Mouse (Mus musculus) embryonic facial prominence, embryonic 14.5 days (tissue): ENCODE results near the gene Bcar3. TPM values are rescaled to one million over a fixed set of nuclear protein-coding genes. Genes with fewer than 3 reads are reported as not detected.

Experiments
- ATAC-seq: fragments of 200-750 bp; cut with Nextera tagmentation; 2 replicates; pipeline ENCODE4 v1.8.0; 2017; ENCODE audit warnings: low read depth, moderate number of reproducible peaks, moderate TSS enrichment
- DNase-seq: peaks from one replicate; pipeline ENCODE4 v3.0.0-alpha.2; 2015; ENCODE audit warnings: low spot score
- H3K27ac ChIP-seq: fragments of 300-500 bp; sonication (generic); replicated peaks from 2 replicates; pipeline ENCODE4 v1.5.1; 2014; ENCODE audit warnings: low read depth, mild to moderate bottlenecking, low read length, moderate library complexity
- H3K27me3 ChIP-seq: fragments of 300-500 bp; sonication (generic); replicated peaks from 2 replicates; pipeline ENCODE4 v1.6.1; 2014; ENCODE audit warnings: low read length; ENCODE audit not compliant: control insufficient read depth, insufficient read depth
- H3K36me3 ChIP-seq: fragments of 300-500 bp; sonication (generic); 2 replicates; pipeline ENCODE4 v1.6.1; 2014; ENCODE audit warnings: low read length, mixed read lengths; ENCODE audit not compliant: control insufficient read depth, insufficient read depth
- H3K4me1 ChIP-seq: fragments of 300-500 bp; sonication (generic); 2 replicates; pipeline ENCODE4 v1.6.1; 2014; ENCODE audit warnings: antibody characterized with exemption, low read length; ENCODE audit not compliant: control insufficient read depth, insufficient read depth
- H3K4me2 ChIP-seq: fragments of 300-500 bp; sonication (generic); 2 replicates; pipeline ENCODE4 v1.6.1; 2014; ENCODE audit warnings: low read depth, mild to moderate bottlenecking, low read length, moderate library complexity, mixed read lengths
- H3K4me3 ChIP-seq: fragments of 300-500 bp; sonication (generic); 2 replicates; pipeline ENCODE4 v1.5.1; 2014; ENCODE audit warnings: low read depth, mild to moderate bottlenecking, low read length
- H3K9ac ChIP-seq: fragments of 300-500 bp; sonication (generic); 2 replicates; pipeline ENCODE4 v1.6.1; 2014; ENCODE audit warnings: low read depth, mild to moderate bottlenecking, low read length, moderate library complexity, mixed read lengths
- H3K9me3 ChIP-seq: fragments of 300-500 bp; sonication (generic); 2 replicates; pipeline ENCODE4 v1.6.1; 2016; ENCODE audit warnings: low read length; ENCODE audit not compliant: control insufficient read depth
- WGBS: fragments of 180-500 bp; shearing (Covaris S2); extraction: QIAGEN DNeasy Blood & Tissue Kit; methylation state at CpG from one replicate; pipeline ENCODE4 v1.1.7; 2014; 5-methylcytosine and 5-hydroxymethylcytosine counted together
- polyA plus RNA-seq: library from polyadenylated mRNA; unstranded; fragments of >200 nt; fragmentation: Nextera tagmentation; extraction: Ambion mirVana; gene quantifications from 2 replicates; pipeline ENCODE4 v1.2.1, GENCODE M21; 2014

Gene Bcar3
- polyA plus RNA-seq, 1 experiment from 2014 or later = 10.0 TPM

DNA sequence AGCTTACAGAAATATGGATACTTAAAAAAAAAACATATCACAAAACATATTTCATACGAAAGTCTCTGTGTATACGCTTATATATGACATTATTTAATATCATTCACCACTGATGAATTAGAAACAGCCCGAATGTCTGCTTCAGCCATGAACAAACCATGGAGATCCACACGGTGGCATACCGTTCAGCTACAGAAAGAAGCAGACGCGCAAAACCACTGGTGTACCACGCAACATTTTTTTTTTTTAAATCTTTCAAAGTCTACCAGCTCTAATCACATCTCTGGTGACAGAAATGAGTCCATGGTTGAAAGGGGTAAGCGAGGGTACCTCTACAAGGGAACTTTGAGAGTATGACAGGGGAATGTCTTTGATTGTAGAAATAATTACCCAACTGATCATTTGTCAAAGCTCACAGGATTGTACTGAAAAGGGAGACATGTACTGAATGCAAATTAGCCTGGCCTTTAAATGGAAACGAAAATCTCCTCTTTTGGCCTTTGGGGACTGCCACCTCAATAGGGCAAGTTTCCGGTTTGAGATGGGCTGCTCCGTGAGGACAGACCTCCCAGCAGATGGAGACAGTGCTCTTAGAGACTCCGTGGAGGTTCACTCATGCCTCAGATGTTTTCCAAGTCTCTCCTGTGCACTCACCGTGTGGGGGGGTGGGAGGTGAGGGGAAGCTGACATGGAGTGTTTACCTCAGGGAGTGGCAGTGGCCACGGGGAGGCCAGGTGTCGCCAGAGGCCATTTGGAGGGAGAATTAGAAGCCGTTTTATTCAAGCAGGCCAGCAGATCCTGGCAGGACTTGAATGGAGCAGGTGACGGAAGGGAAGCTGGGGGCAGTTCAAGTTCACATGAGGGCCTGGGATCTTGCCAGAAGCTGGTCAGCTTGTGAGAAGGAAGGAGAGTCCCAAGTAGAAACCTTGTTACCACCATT lies 168.3 kb downstream of the Bcar3 start:
- Histone ChIP-seq H3K27me3 (no peaks in the 10 kb centered on the region), H3K9me3 (no peaks in the 10 kb centered on the region), H3K27ac (no peak overlapping the region), H3K36me3 (no peaks in the 10 kb centered on the region), H3K4me2 (no peak overlapping the region), H3K4me3 (no peak overlapping the region), H3K4me1 (peaks cover 24% of the 10 kb centered on the region), H3K9ac (no peak overlapping the region)
- ATAC-seq (no peak), DNase-seq (peak; percentile 64)
- 47% methylated on average over 18 of the region's 18 CpGs for WGBS

DNA sequence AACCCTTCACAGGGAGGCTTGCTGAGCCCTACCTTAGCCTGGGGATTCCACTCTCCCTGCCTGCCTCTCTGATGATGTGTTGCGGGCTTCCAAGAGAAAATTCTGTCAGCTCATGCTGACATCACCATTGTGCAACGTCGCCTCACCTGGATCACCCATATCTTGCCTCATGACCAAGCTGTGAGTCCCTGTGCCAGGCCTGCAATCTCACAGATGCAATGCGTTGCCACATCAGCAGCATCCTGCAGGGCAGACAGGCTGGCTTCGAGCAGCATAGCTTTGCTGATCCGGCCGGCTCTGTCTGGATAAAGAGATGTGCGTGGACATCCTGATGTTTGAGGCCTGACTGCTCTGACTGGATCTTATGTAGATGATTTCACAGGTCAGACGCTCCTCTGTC lies 169.2 kb downstream of the Bcar3 start:
- Histone ChIP-seq H3K4me3 (no peak overlapping the region), H3K4me1 (peaks cover 24% of the 10 kb centered on the region), H3K36me3 (no peaks in the 10 kb centered on the region), H3K9me3 (no peaks in the 10 kb centered on the region), H3K9ac (no peak overlapping the region), H3K27ac (no peak overlapping the region), H3K27me3 (no peaks in the 10 kb centered on the region), H3K4me2 (no peak overlapping the region)
- 87% methylated on average over 9 of the region's 9 CpGs for WGBS
- no peak for ATAC-seq
- DNase-seq = no peak

DNA sequence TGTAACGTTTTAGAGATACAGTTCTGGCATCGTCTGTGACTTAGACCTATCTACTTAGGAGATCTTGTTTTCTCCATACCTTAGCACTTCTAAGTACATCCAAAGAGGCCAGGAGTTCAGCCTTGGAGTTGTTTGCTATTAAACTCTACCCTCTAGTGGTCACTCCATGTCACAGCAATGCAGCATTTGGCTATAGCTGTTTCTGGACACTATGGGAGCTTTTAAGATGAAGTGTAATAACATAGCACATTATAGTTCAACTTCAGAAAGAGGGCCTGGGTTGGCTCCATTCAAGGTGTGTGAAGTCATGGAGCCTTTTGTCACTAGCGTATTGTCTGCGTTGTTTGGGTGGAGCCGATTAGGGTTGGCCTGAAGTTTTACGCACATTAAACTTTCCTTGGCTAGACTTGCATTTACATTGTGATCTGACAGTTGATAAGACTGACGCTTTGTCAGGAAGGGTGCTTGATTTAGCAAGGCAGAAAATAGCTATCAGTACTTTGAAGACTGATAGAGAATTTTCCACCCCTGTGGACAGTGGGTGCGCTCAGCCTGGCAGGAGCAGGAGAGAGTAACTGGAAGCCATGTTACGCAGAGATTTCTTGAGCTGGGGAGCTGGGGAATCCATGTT lies 172.3 kb downstream of the Bcar3 start:
- ATAC-seq (peak; percentile 41; the same call in 1 of the 2 replicates), DNase-seq (peak; percentile 90)
- Histone ChIP-seq H3K9ac (no peak overlapping the region), H3K27me3 (no peaks in the 10 kb centered on the region), H3K4me2 (no peak overlapping the region), H3K9me3 (no peaks in the 10 kb centered on the region), H3K4me3 (no peak overlapping the region), H3K36me3 (no peaks in the 10 kb centered on the region), H3K27ac (no peak overlapping the region), H3K4me1 (peaks cover 15% of the 10 kb centered on the region)
- WGBS = 43% methylated on average over 9 of the region's 9 CpGs

DNA sequence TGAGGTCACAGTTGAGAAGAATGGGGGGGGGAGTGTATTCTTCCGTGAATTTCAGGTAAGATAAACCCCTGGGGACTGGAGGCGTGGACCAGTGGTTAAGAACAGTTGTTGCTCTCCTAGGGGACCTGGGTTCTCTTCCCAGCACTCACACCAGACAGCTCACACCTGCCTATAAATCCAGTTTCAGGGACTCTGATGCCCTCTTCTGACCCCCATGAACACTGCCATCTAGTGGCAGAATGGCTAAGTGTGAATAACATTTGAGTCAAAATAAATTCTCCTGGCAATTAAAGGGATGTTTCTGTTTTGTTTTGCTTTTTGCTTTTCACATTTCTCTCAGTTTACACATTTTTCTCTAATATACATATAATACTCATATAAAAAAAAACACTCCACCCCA lies 174.0 kb downstream of the Bcar3 start:
- Histone ChIP-seq H3K4me2 (no peak overlapping the region), H3K36me3 (no peaks in the 10 kb centered on the region), H3K27me3 (no peaks in the 10 kb centered on the region), H3K4me3 (no peak overlapping the region), H3K27ac (no peak overlapping the region), H3K4me1 (no peaks in the 10 kb centered on the region), H3K9ac (no peak overlapping the region), H3K9me3 (no peaks in the 10 kb centered on the region)
- ATAC-seq (no peak), DNase-seq (no peak)
- WGBS = 77% methylated on average over 2 of the region's 2 CpGs

DNA sequence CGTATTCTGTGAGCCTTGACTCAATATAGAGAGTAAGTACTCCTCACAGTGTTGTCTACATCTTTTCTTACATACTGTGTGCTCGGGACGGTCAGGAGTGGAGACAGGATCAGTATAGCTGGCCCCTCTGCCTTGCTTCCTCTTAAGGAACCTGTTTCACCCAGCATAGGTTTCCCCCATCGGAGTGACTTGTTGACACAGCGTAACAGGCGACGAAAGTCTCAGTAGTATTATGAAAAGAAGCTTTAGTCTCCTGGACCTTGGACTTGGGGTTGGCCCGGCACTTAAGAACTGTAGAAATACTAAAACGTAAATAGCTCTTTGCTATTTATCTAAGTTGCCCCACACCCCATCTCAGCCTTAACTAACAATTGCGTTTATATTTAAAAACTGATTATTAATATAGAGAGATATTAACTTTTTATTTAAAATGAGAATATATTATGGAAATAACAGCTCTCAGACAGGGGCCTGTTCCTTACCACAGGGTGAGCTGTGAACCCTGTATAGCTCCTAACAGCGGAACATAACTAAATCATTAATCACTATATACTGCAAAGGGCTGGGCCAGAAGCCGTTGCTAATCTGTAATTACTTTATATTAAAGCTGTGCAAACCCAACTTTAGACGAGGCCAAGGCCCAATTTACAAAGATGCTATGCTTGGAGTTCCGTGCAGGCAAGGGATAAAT lies 176.5 kb downstream of the Bcar3 start:
- Histone ChIP-seq H3K36me3 (no peaks in the 10 kb centered on the region), H3K9me3 (no peaks in the 10 kb centered on the region), H3K4me1 (peaks cover 7% of the 10 kb centered on the region; the same call in 1 of the 2 replicates), H3K27ac (no peak overlapping the region), H3K9ac (no peak overlapping the region), H3K27me3 (no peaks in the 10 kb centered on the region), H3K4me3 (no peak overlapping the region), H3K4me2 (no peak overlapping the region)
- ATAC-seq = no peak
- 75% methylated on average over 14 of the region's 14 CpGs for WGBS
- DNase-seq = no peak

DNA sequence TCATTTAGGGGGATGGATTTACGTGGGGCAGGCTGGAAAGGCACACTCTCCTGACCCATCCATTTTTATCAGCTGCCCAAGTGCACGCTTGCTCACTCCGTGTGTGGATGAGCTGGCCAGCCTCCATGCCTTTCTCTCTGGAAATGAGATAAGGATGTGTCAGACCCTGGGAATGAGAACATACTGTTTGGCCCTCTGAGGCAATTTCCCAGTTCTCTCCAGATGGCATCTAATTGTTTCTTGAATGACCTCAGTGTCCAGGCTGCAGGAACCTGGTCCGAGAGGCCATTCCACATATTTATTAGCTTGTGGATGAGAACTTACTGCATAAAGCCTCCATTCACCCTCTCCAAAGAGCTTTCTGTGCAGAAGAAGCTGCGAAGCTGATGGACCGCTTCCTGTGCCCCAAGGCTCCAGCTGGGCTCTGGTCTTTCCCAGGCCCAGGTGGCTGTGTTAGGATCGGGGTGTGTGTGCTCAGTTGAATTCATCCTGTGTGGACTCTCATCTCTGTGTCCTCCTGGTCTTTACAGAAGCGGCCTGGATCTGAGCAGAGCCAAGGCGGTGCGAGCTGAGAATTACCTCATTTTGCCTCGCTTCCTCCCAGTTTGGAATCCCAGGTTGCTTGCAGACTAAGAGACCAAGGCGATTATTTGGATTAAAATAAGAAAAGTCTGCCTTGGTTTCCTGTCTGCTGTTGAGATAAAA lies 177.2 kb downstream of the Bcar3 start:
- Histone ChIP-seq H3K27ac (no peak overlapping the region), H3K36me3 (no peaks in the 10 kb centered on the region), H3K9me3 (no peaks in the 10 kb centered on the region), H3K4me3 (no peak overlapping the region), H3K9ac (no peak overlapping the region), H3K27me3 (no peaks in the 10 kb centered on the region), H3K4me1 (peaks cover 12% of the 10 kb centered on the region), H3K4me2 (no peak overlapping the region)
- no peak; the same call in 1 of the 2 replicates for ATAC-seq
- DNase-seq = no peak
- WGBS = 45% methylated on average over 12 of the region's 12 CpGs

DNA sequence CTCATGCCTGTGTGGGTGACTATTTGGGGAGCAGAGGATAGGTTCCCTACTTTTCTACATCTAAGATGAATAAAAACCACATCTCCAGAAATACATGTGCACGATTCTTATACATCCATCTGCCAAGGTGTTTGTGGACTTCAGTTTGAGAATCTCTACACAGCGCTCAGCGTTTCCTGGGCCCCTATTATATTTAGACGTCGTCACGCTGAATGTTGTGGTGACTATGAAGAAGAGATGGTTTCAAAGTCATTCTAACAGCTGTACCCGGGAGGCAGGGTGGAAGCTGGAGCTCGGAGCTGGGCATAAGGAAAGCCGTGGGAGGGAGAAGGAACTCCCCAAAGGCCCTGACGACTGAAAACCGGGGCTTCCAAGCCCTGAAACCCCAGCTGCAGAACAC lies 178.5 kb downstream of the Bcar3 start:
- Histone ChIP-seq H3K27ac (no peak overlapping the region), H3K4me3 (no peak overlapping the region), H3K27me3 (no peaks in the 10 kb centered on the region), H3K9ac (no peak overlapping the region), H3K4me1 (peaks cover 17% of the 10 kb centered on the region), H3K36me3 (no peaks in the 10 kb centered on the region), H3K9me3 (no peaks in the 10 kb centered on the region), H3K4me2 (no peak overlapping the region)
- ATAC-seq = no peak
- WGBS = 73% methylated on average over 11 of the region's 11 CpGs
- no peak for DNase-seq

DNA sequence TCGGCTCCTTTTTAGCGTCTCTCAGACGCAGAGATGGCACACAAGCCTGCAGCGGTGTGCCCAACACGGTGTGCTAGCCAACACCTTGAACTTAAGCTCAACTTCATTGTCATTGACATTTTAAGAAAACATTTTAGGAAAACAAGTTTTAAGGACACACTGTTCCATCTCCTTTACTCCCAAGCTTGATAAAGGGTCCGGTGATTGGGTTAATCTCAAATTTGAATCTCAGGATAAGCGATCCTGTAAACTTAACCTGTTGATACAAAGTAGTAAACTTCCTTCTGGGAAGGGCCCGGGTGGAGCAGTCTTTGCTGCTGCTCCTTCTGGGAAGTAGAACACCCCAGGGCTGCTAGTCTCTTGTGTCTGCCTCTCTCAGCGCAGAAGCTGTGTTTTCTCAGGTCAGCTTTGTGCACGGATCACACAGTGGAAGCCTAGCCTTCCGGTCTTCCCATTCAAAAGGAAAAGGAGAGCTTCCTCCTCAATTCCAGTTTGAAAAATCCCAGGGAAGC lies 179.6 kb downstream of the Bcar3 start:
- Histone ChIP-seq H3K4me2 (no peak overlapping the region), H3K36me3 (no peaks in the 10 kb centered on the region), H3K27me3 (no peaks in the 10 kb centered on the region), H3K4me1 (peaks cover 17% of the 10 kb centered on the region), H3K4me3 (no peak overlapping the region), H3K9ac (no peak overlapping the region), H3K9me3 (no peaks in the 10 kb centered on the region), H3K27ac (no peak overlapping the region)
- DNase-seq = no peak
- no peak for ATAC-seq
- 74% methylated on average over 11 of the region's 11 CpGs for WGBS
